Mouse (Mus musculus): ENCODE results near the gene Prkar2b. TPM values are rescaled to one million over a fixed set of nuclear protein-coding genes. Genes with fewer than 3 reads are reported as not detected.

Gene Prkar2b
- total and polyA plus RNA-seq, 3 experiments, result 2.5 to 6.1 (median 2.9) TPM

- Histone ChIP-seq H3K9me3 (replicated peaks; ENCODE audit: low read length) (peaks cover 12% of the 10 kb centered on the region), H3K4me2 (ENCODE audit: insufficient read depth, low read depth, poor library complexity, severe bottlenecking) (no peak overlapping the region), H3K79me2 (replicated peaks; ENCODE audit: control insufficient read depth, extremely low read depth, insufficient read depth, poor library complexity, severe bottlenecking) (no peaks in the 10 kb centered on the region), H3K9ac (ENCODE audit: insufficient read depth, low read depth) (no peak overlapping the region), H3K4me1 (ENCODE audit: control insufficient read depth in 1 of 2, insufficient read depth in 2 of 2) (no peaks in the 10 kb centered on the region), H3K4me3 (replicated peaks in 1 of 3; ENCODE audit: low read depth in 2 of 3, low read length in 2 of 3, poor library complexity in 1 of 3) (no peak overlapping the region), H3K27me3 (replicated peaks) (no peaks in the 10 kb centered on the region), H3K27ac (ENCODE audit: insufficient read depth, low read depth) (no peak overlapping the region), H3K36me3 (replicated peaks in 1 of 2; ENCODE audit: control insufficient read depth in 1 of 2, insufficient read depth in 1 of 2, low read length in 1 of 2) (no peaks in the 10 kb centered on the region)
- in situ Hi-C loops (cut with MboI; ENCODE audit: low pct_ligation_motif_present, low pct_unique_long_range_greater_than_20kb, low sequenced_read_pairs) (no loop called here), dilution Hi-C loops (cut with MboI; ENCODE audit: extremely low pct_ligation_motif_present, extremely low pct_unique_long_range_greater_than_20kb, low sequenced_read_pairs) (no loop called here)
- DNase-seq (ENCODE audit: extremely low read depth), result no peak
- TF ChIP-seq MAX (IDR thresholded peaks at IDR 0.05; ENCODE audit: low read length) (no peak), NRF1 (IDR thresholded peaks at IDR 0.05; ENCODE audit: low read depth, low read length) (no peak), ZC3H11A (IDR thresholded peaks at IDR 0.05; ENCODE audit: low read depth, low read length) (no peak), ETS1 (conservative IDR thresholded peaks at IDR 0.05; ENCODE audit: low read depth, low read length) (no peak), ZNF384 (IDR thresholded peaks at IDR 0.05; ENCODE audit: low read depth, low read length) (no peak), TBP (conservative IDR thresholded peaks at IDR 0.05; ENCODE audit: low read depth, low read length) (no peak), NELFE (IDR thresholded peaks at IDR 0.05; ENCODE audit: low read depth, low read length) (no peak), ZKSCAN1 (IDR thresholded peaks at IDR 0.05; ENCODE audit: borderline replicate concordance, low read depth, low read length) (no peak), HCFC1 (IDR thresholded peaks at IDR 0.05; ENCODE audit: low read depth, low read length) (no peak), CTCF (conservative IDR thresholded peaks at IDR 0.05 in 1 of 2, IDR thresholded peaks at IDR 0.05 in 1 of 2; ENCODE audit: low read depth in 2 of 2, low read length in 2 of 2) (no peak)
Measured at GRCm38 (mm10) chr12:32080692-32081091, 19.6 kb upstream of the Prkar2b start.

GRCm38 (mm10) chr12:32077403-32077802 lies 16.3 kb upstream of the Prkar2b start:
- no peaks in the 10 kb centered on the region for H3K36me3 ChIP-seq (replicated peaks in 1 of 2; ENCODE audit: control insufficient read depth in 1 of 2, insufficient read depth in 1 of 2, low read length in 1 of 2)
- no peak overlapping the region for H3K27ac ChIP-seq (ENCODE audit: insufficient read depth, low read depth)
- DNase-seq (ENCODE audit: extremely low read depth), result no peak
- no peak overlapping the region for H3K4me2 ChIP-seq (ENCODE audit: insufficient read depth, low read depth, poor library complexity, severe bottlenecking)
- H3K4me3 ChIP-seq (replicated peaks in 1 of 3; ENCODE audit: low read depth in 2 of 3, low read length in 2 of 3, poor library complexity in 1 of 3), result no peak overlapping the region
- no peak for TF ChIP-seq POLR2A (IDR thresholded peaks at IDR 0.05; ENCODE audit: low read depth, low read length)
- TF ChIP-seq ZNF384 (IDR thresholded peaks at IDR 0.05; ENCODE audit: low read depth, low read length), result no peak
- TF ChIP-seq PAX5 (IDR thresholded peaks at IDR 0.05; ENCODE audit: low read length), result no peak
- TF ChIP-seq JUN (IDR thresholded peaks at IDR 0.05; ENCODE audit: insufficient read depth, low read depth, low read length), result no peak
- TF ChIP-seq UBTF (IDR thresholded peaks at IDR 0.05; ENCODE audit: low read depth, low read length), result no peak
- no peak for TF ChIP-seq E2F4 (IDR thresholded peaks at IDR 0.05; ENCODE audit: insufficient replicate concordance, low read depth, low read length)
- TF ChIP-seq MYC (IDR thresholded peaks at IDR 0.05; ENCODE audit: low read depth, low read length), result no peak
- no peak for TF ChIP-seq TBP (conservative IDR thresholded peaks at IDR 0.05; ENCODE audit: low read depth, low read length)
- TF ChIP-seq ETS1 (conservative IDR thresholded peaks at IDR 0.05; ENCODE audit: low read depth, low read length), result no peak
- TF ChIP-seq MXI1 (IDR thresholded peaks at IDR 0.05; ENCODE audit: low read depth, low read length), result no peak
- TF ChIP-seq MAFK (IDR thresholded peaks at IDR 0.05; ENCODE audit: insufficient replicate concordance, low read length), result no peak
- dilution Hi-C loops (cut with MboI; ENCODE audit: extremely low pct_ligation_motif_present, extremely low pct_unique_long_range_greater_than_20kb, low sequenced_read_pairs) (no loop called here), in situ Hi-C loops (cut with MboI; ENCODE audit: low pct_ligation_motif_present, low pct_unique_long_range_greater_than_20kb, low sequenced_read_pairs) (no loop called here)
- H3K79me2 ChIP-seq (replicated peaks; ENCODE audit: control insufficient read depth, extremely low read depth, insufficient read depth, poor library complexity, severe bottlenecking), result no peaks in the 10 kb centered on the region
- H3K27me3 ChIP-seq (replicated peaks), result no peaks in the 10 kb centered on the region
- H3K4me1 ChIP-seq (ENCODE audit: control insufficient read depth in 1 of 2, insufficient read depth in 2 of 2), result no peaks in the 10 kb centered on the region; a peak in 1 of 4 replicates
- H3K9ac ChIP-seq (ENCODE audit: insufficient read depth, low read depth), result no peak overlapping the region
- peaks cover 6% of the 10 kb centered on the region for H3K9me3 ChIP-seq (replicated peaks; ENCODE audit: low read length)
